Mouse (Mus musculus) spleen, adult 12 weeks (tissue): ENCODE measurements around the gene Ctla4.
A peak's percentile ranks its signal among the peaks of the same experiment; 100 is the strongest.

Experiments
- DNase-seq: peaks from one replicate; pipeline ENCODE4 v3.0.0; 2022; ENCODE audit warnings: low spot score

Gene Ctla4

GRCm38 (mm10) chr1:60865167-60865566 lies 21.6 kb upstream of the Ctla4 start:
- no peak for DNase-seq

DNA sequence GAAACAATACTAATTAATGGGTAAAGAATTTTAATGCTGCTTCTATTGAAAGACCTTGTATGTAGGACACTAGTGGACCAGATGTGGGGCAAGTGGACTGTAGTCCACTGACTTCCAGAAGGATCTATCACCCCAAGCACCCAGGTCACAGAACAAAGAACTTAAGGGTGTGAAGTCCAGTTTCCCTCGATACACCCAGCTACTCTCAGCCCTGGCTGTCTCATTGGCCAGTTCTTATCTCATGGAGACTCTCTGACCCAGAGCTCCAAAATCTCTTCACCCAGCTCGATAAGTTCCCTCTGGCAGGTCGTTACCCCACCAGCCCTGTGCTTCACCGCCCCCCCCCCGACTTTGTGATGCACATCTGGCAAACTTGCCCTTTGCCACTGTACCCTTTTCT lies 20.8 kb upstream of the Ctla4 start:
- no peak for DNase-seq

GRCm38 (mm10) chr1:60868333-60869277 lies 18.2 kb upstream of the Ctla4 start:
- peak; percentile 4 for DNase-seq

- DNase-seq = no peak
Measured at GRCm38 (mm10) chr1:60875267-60875666, 11.5 kb upstream of the Ctla4 start.

DNA sequence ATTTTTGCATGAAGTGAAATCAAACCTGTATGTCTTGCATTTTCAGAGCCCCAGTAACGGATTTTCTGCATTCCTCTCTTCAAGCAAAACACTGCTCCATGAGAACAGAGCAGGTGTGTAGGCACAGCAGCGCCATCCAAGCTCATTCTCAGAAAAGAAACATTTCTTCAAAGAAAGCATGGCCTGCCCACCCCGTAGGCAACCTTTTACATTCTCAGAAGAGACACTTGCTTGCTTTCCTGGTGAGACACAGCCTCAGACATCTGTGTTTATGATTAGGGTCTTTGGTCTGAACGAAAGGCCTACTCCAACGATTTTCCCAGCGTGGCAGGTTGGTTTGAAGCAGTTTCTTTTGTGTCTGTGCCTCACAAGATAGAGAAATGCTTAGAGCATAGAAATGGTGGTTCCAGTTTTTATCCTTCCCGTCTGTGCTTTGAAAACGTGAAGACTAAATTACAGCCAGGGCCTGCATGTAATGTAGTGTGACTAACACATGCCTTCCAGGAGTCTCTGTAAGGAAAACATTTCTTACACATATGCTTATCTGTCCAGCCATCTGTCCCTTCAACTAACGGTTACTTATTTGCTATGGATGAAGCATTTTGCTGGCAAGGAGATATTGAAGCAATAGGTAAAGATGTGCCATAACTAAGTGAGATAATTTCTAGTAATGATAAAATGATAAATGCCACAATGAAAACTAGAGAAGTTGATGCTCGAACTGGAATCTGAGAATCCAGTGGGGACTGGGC lies 6.5 kb upstream of the Ctla4 start:
- DNase-seq = no peak

- no peak for DNase-seq
Measured at GRCm38 (mm10) chr1:60882792-60883191, 4.0 kb upstream of the Ctla4 start.

DNA sequence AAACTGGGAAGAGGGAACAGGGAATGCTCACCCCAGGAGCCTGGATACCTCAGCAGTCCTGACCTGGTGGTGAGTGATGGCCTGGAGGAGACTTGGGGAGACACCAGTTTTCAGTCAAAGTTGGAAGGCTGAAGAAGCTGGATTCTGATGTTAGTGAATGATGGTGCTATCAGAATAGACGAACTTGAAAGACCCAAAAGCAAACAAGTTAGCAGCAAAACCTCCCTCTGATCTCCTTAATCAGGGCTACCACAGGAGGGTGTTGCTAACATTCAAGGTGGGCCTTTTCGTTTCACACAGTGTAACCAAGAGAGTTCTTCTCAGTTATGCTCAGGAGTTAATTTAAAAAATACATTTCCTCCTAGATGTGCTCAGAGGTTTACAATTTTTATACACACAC lies 3.5 kb upstream of the Ctla4 start:
- no peak for DNase-seq

- DNase-seq = no peak
Measured at GRCm38 (mm10) chr1:60884611-60885010, 2.2 kb upstream of the Ctla4 start.

GRCm38 (mm10) chr1:60898127-60898932 lies 11.5 kb downstream of the Ctla4 start:
- no peak for DNase-seq

DNA sequence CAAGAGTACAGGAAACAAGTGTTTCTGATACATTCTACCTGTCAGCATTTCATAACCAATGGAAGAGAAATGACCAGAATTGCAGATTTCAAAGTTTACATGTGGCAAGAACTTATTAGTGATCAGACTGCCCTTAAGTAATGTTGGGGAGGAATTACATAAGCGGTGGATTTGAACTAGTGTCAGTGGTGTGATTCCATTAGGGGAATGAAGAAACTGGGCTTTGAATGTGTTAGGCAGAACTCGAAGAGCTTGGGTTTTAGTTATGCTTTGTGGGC lies 12.1 kb downstream of the Ctla4 start:
- DNase-seq = no peak

DNA sequence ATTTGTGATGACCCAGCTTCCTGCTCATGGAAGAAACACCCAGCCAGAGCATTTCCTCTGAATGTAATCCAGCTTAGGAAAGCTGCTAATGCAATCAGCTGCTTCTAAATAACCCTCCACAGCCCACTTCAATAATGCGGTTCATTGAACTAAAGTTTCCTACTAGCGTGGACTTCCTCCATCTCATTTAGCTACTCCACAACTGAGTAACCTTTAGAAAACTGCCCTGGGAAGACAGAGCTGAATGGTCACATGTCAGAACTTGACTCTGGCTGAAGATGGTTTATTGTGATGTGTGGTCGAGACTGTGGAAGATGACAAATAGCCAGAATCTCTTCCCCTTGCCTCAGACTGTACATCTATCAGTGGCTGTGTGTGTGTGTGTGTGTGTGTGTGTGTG lies 12.4 kb downstream of the Ctla4 start:
- DNase-seq = no peak

DNA sequence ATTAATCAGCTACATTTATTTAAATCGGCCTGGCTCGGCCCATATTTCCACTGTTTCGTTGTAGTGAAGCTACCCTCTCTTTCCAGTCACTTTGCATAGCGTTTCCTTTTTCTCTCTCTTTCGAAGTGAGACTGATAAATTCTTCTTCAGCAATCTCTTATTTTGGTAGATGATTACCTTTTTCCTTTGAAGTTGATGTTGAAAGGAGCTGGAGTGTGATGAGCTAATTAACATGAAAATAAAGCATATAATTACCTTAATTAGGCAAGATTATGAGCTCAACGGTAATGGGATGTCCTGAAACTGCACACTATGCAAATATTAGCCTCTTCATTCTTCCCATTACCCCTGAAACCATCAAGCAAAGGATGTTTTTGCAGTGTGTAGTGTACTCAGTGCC lies 15.7 kb downstream of the Ctla4 start:
- DNase-seq = no peak

GRCm38 (mm10) chr1:60903126-60903525 lies 16.3 kb downstream of the Ctla4 start:
- DNase-seq = no peak

- DNase-seq = no peak
Measured at GRCm38 (mm10) chr1:60904456-60904978, 17.7 kb downstream of the Ctla4 start.

GRCm38 (mm10) chr1:60907466-60907865 lies 20.7 kb downstream of the Ctla4 start:
- no peak for DNase-seq

DNA sequence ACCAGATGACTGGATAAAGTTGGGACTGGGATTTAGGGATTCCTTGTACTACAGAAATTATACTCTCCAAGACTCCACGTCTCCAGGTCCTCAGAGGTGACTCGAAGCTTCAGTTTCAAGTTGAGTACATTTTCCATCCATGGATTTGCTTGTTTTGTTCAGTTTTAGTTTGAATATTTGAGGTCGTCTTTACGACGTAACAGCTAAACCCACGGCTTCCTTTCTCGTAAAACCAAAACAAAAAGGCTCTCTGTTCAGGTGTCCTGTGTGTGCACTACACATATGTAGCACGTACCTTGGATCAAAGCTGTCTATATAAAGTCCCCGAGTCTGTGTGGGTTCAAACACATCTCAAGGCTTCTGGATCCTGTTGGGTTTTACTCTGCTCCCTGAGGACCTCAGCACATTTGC lies 22.0 kb downstream of the Ctla4 start:
- DNase-seq = no peak

- DNase-seq = no peak
Measured at GRCm38 (mm10) chr1:60909746-60910145, 22.9 kb downstream of the Ctla4 start.

- DNase-seq = no peak
Measured at GRCm38 (mm10) chr1:60910796-60911195, 24.0 kb downstream of the Ctla4 start.

GRCm38 (mm10) chr1:60911631-60912030 lies 24.8 kb downstream of the Ctla4 start:
- DNase-seq = no peak

GRCm38 (mm10) chr1:60913305-60913704 lies 26.5 kb downstream of the Ctla4 start:
- no peak for DNase-seq

GRCm38 (mm10) chr1:60916281-60916781 lies 29.5 kb downstream of the Ctla4 start:
- DNase-seq = no peak
